In the genomic region with DNA sequence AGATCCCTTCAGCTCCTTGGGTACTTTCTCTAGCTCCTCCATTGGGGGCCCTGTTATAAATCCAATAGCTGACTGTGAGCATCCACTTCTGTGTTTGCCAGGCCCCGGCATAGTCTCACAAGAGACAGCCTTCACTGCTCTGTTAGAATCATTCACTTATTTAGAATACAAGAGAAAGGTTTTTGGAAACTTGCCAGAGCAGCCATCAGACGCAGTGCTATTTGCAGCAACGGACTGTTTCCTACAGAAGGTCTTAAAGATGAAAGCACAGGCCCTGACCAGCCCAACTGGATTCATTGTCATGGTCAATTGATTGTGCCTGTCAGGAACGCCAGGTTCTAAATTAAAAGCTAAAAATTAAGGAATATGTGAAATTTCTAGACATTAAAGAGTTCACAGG, we compare ENCODE assay signal across 9 mouse cellular contexts.
DNase-seq lines count a peak whose midpoint lies in the region; ATAC-seq and TF ChIP-seq lines count a peak whose summit lies in the region.
"Had no signal": no experiment of that assay in that cellular context is flagged by ENCODE, and none has a peak within 500 bp of the region (broad histone marks: within the 10 kb centered on the region; RNA-seq: fewer than 3 reads in every experiment).

No protein-coding gene starts in this region.

- TF ChIP-seq EP300 in stomach, postnatal 0 days (optimal IDR thresholded peaks at IDR 0.05), result no peak

- H3K4me2 ChIP-seq in heart, embryonic 13.5 days, result peak overlapping the region; percentile 22
- no peak overlapping the region for H3K4me2 ChIP-seq in neural tube, embryonic 12.5 days (replicated peaks)
- no peak overlapping the region for H3K4me2 ChIP-seq in intestine, embryonic 16.5 days (ENCODE audit: low read depth, low read length)
- no peak overlapping the region for H3K4me2 ChIP-seq in stomach, postnatal 0 days (replicated peaks; ENCODE audit: low read depth)

- no peak for TF ChIP-seq CTCF in stomach, postnatal 0 days (IDR thresholded peaks at IDR 0.05; ENCODE audit: low read depth)

- no peak for DNase-seq in heart, adult 9 months (ENCODE audit: low spot score in 2 of 2)
- DNase-seq in neural tube, embryonic 10.5 days (ENCODE audit: extremely low spot score, low spot score), result no peak
- DNase-seq in stomach, postnatal 0 days (ENCODE audit: low spot score), result no peak
- DNase-seq in right cerebral cortex, adult 18-20 months, result no peak
- DNase-seq in frontal cortex, postnatal 25 days (ENCODE audit: low spot score in 2 of 2), result no peak

- no peak overlapping the region for H3K4me3 ChIP-seq in heart, embryonic 13.5 days
- no peak overlapping the region for H3K4me3 ChIP-seq in neural tube, embryonic 12.5 days
- H3K4me3 ChIP-seq in intestine, embryonic 16.5 days (ENCODE audit: low read length), result no peak overlapping the region
- no peak overlapping the region for H3K4me3 ChIP-seq in stomach, postnatal 0 days (ENCODE audit: low read depth, low read length)

- peaks cover 80% of the 10 kb centered on the region for H3K4me1 ChIP-seq in heart, embryonic 13.5 days
- peaks cover 18% of the 10 kb centered on the region for H3K4me1 ChIP-seq in neural tube, embryonic 12.5 days
- peaks cover 25% of the 10 kb centered on the region for H3K4me1 ChIP-seq in intestine, embryonic 16.5 days (ENCODE audit: control insufficient read depth, insufficient read depth, low read length)
- H3K4me1 ChIP-seq in stomach, postnatal 0 days (replicated peaks; ENCODE audit: control insufficient read depth, insufficient read depth), result peaks cover 8% of the 10 kb centered on the region

- no peak overlapping the region; the same call in 1 of the 2 replicates for H3K9ac ChIP-seq in heart, embryonic 13.5 days
- H3K9ac ChIP-seq in neural tube, embryonic 12.5 days, result no peak overlapping the region
- no peak overlapping the region for H3K9ac ChIP-seq in intestine, embryonic 16.5 days (ENCODE audit: low read depth, low read length)
- no peak overlapping the region for H3K9ac ChIP-seq in stomach, postnatal 0 days (ENCODE audit: low read length)

- peak overlapping the region; percentile 83 for H3K27ac ChIP-seq in heart, embryonic 13.5 days (replicated peaks)
- peak overlapping the region; percentile 1; the same call in 1 of the 2 replicates for H3K27ac ChIP-seq in neural tube, embryonic 12.5 days
- H3K27ac ChIP-seq in intestine, embryonic 16.5 days (ENCODE audit: low read length), result peak overlapping the region; percentile 60
- H3K27ac ChIP-seq in stomach, postnatal 0 days (replicated peaks), result peak overlapping the region; percentile 76

- no peaks in the 10 kb centered on the region for H3K9me3 ChIP-seq in heart, embryonic 13.5 days
- no peaks in the 10 kb centered on the region for H3K9me3 ChIP-seq in neural tube, embryonic 12.5 days
- H3K9me3 ChIP-seq in intestine, embryonic 16.5 days (ENCODE audit: control insufficient read depth, low read length), result no peaks in the 10 kb centered on the region
- no peaks in the 10 kb centered on the region for H3K9me3 ChIP-seq in stomach, postnatal 0 days (ENCODE audit: control insufficient read depth, low read length)
- H3K9me3 ChIP-seq: megakaryocyte, embryonic 14.5 days had no signal

- no peaks in the 10 kb centered on the region for H3K27me3 ChIP-seq in heart, embryonic 13.5 days (replicated peaks)
- no peaks in the 10 kb centered on the region for H3K27me3 ChIP-seq in neural tube, embryonic 12.5 days (replicated peaks)
- H3K27me3 ChIP-seq in intestine, embryonic 16.5 days (replicated peaks; ENCODE audit: control insufficient read depth, insufficient read depth, low read length), result no peaks in the 10 kb centered on the region
- no peaks in the 10 kb centered on the region for H3K27me3 ChIP-seq in stomach, postnatal 0 days (ENCODE audit: control insufficient read depth, insufficient read depth, low read length)
- H3K27me3 ChIP-seq: megakaryocyte, embryonic 14.5 days had no signal

- WGBS in heart, embryonic 13.5 days, result 24% methylated on average over 4 of the region's 4 CpGs
- 43% methylated on average over 4 of the region's 4 CpGs for WGBS in neural tube, embryonic 12.5 days
- 36% methylated on average over 4 of the region's 4 CpGs for WGBS in intestine, embryonic 16.5 days
- WGBS in stomach, postnatal 0 days, result 17% methylated on average over 4 of the region's 4 CpGs

- H3K36me3 ChIP-seq in heart, embryonic 13.5 days, result peaks cover 32% of the 10 kb centered on the region
- peaks cover 7% of the 10 kb centered on the region; the same call in 1 of the 2 replicates for H3K36me3 ChIP-seq in neural tube, embryonic 12.5 days
- H3K36me3 ChIP-seq in intestine, embryonic 16.5 days (ENCODE audit: control insufficient read depth, insufficient read depth, low read length), result no peaks in the 10 kb centered on the region
- no peaks in the 10 kb centered on the region for H3K36me3 ChIP-seq in stomach, postnatal 0 days (ENCODE audit: control insufficient read depth, insufficient read depth, low read length)

- no peak for ATAC-seq in heart, embryonic 13.5 days (ENCODE audit: extremely low read depth, insufficient number of reproducible peaks, low FRiP score, low TSS enrichment)
- ATAC-seq in neural tube, embryonic 12.5 days (ENCODE audit: low FRiP score, low read depth), result no peak
- ATAC-seq in intestine, embryonic 16.5 days, result no peak
- no peak for ATAC-seq in stomach, postnatal 0 days (ENCODE audit: low FRiP score, low TSS enrichment)

Comparison
In these comparisons a context has a peak if more than half of its experiments do, and no peak if none do; other contexts are left out.
1. H3K27ac ChIP-seq: peak in every context shown above with its lines; median percentile 83 in heart, embryonic 13.5 days; 76 in stomach, postnatal 0 days; 60 in intestine, embryonic 16.5 days; 1 in neural tube, embryonic 12.5 days.